Mouse (Mus musculus): ENCODE results near the gene Olfr364-ps1.

Olfr364-ps1 gene

DNA sequence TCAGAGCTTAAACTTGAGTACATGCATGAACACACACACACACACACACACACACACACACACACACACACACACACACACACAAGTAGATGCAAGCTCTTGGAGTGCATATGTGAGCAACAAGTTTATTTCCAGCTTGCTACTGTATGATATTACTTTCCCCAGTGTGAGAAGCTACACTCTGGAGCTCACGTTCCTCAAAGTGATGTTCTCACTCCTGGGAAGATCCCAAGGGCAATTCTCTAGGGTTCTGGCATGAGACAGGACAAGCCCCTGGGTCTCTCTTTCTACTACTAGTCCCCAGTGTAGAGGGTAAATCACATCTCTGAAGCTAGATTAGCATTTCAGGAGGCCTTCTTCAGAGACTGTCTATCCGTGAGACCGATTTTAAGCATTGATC lies at the start of gene Olfr364-ps1:
TSS of gene Olfr364-ps1 (plus strand) at position 301 of the 400 bp plus-strand sequence.
- no peak for ATAC-seq (ENCODE audit: insufficient number of reproducible peaks, low FRiP score, low TSS enrichment)

DNA sequence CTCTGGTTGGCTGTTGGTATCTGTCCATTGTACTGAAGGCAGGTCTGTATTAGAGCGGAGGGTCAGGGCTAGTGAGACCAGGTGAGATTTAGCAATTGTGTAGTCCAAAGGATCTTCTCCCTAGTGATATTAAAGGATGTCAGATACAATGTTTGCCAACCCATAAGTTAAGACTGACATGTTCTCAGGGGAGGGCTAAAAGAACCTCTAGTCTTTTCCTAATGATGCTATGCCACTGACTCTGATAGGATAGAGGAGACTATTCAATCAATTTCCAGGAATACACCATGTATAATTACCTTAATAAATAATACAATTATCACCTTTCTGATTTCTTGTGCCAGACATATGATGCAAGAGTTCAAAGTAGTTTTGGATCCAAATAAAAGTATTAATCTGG lies 21.3 kb upstream of the Olfr364-ps1 start, which contains the start of gene Olfr362:
TSS of gene Olfr362 (minus strand) at position 101 of the 400 bp plus-strand sequence.
- ATAC-seq (ENCODE audit: insufficient number of reproducible peaks, low FRiP score, low TSS enrichment) = no peak

DNA sequence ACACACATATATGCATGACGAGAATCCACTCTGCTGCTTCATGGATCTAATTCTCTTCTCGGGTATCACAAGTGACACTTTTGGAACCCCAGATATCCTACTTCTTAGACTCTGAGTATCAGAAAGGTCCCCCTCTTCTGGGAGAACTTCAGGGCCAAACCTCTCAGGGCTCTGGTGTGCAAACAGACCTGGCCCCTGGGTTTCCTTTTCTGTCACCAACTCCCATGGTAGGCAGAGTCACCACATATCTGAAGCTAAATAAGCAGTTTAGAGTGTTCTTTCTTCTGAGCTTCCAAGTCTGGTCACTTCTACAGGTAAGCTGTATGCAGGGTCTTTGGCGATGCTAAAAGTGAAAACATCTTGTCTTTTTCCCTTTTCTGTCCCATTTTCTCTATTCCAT lies 48.8 kb downstream of the Olfr364-ps1 start, which contains the start of gene Olfr365:
TSS of gene Olfr365 (plus strand) at position 301 of the 400 bp plus-strand sequence.
- no peak for ATAC-seq (ENCODE audit: insufficient number of reproducible peaks, low FRiP score, low TSS enrichment)
